Mouse (Mus musculus): ENCODE data around the gene Pou2af1.

Pou2af1 gene

DNA sequence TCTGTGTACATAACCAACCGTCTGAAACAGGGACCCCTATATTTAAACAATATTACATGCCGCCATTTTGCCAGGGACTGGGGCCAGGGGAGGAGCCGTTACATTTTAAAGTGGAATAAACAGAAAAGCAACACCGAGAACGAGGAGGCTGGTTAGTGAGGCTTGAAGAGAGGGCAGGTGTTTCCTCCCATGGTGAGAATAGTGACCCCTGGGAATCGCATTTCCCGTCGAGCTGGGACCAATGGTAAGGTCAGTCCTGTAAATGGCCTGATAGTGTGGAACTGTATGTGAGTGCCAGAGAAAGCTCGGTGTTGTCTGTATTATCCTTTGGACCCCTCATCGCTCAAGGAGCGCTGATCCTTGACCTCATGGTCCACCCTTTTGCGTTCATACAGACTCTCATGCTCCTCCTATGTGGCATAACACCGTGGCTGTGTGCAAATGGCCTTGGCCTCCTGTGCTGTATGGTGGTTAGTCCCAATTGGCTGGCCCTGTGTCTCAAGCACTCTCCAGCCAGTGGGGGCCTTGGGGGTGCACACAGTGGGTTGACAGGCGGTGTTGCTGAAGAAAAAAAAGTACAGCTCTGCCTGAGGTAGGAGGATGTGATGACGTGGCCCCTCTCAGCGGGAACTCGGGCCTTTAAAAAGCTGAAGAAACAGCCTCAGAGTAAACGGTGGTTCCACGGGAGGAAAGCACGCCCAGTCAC, at the start of gene Pou2af1:
TSS of gene Pou2af1 (plus strand) at position 686 of the 706 bp plus-strand sequence.
- DNase-seq (ENCODE audit: low read depth, low spot score): no peak

DNA sequence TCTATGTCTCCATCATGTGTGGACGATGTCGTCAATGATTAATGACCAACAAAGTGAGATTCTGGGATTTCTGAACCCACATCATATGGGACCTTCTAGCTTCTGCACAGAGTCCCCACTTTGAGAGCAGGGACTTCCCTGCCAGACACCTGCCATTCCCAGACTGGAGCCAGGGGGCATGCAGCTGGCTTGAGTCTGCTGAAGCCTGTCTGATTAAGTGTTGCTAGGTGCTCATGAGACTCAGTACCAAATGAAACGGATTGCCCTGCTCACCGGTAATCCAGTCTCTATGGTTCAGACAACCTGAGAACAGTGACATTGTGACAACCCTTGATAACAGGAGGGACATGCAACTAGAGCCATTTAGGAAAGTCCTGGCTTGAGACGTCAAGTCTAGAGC, 49.5 kb upstream of the Pou2af1 start:
- DNase-seq (ENCODE audit: low read depth, low spot score): no peak

DNA sequence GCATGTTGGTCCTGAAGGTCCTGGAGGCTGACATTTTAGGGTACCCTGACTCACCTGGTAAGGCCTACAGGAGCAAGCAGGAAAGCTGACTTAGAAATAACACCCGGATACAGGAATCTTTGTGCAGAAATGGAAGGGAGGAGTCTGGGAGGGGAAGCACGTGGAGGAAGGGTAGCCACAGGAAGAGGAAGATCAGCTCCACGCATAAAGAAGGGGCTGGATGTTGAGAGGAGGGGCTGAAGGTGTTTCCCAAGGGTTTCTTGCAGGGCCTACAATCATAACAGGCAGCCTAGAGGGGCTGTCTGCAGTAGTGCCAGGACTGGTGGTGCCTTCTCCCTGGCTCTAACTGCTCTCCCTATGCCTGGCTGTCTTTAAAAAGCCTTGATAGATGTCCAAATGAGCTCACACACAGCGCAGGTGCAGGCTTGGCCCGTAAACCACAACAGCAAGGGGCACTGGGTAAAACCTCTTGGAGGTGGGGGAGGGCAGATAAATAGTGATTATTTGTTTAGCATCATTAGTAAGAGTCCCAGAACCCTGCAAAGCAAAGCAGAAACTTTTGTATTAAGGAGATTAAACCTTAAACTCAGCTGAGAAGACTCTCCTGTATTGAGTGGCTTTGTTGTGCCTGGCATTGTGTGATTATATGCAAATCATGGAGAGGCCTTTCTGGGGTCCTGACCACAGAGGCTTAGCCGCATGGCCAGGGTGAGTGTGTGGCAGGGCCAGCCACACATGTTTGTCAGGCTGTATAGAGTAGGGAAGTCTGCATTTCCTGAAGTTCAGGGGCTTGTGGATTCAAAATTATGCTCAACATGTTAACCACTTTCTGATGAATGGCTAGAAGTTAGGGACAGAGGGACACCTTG, 48.0 kb upstream of the Pou2af1 start, which contains the start of gene Gm32742:
TSS of gene Gm32742 (minus strand) at position 206 of the 869 bp plus-strand sequence.
- no peak for DNase-seq (ENCODE audit: low read depth, low spot score)

DNA sequence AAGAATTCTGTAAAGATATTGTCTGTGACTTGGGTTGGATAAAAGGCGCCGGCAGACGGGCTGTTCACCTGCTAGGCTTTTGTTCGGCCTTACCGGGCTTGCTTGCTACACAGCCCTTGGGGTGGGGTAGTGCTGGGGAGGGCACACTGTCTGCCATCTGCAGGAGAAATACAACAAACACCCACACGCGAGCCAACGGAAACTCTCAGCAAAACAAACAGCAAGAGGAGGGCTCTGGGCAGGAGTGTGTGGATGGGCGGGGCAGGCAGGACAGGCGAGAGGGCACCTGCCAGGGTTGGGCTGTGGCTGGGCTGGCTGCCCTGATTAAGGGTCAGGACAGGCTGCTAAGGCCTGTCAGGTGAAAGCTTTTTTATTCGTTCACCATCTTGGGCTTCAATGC, 45.6 kb upstream of the Pou2af1 start:
- DNase-seq (ENCODE audit: low read depth, low spot score): no peak

DNA sequence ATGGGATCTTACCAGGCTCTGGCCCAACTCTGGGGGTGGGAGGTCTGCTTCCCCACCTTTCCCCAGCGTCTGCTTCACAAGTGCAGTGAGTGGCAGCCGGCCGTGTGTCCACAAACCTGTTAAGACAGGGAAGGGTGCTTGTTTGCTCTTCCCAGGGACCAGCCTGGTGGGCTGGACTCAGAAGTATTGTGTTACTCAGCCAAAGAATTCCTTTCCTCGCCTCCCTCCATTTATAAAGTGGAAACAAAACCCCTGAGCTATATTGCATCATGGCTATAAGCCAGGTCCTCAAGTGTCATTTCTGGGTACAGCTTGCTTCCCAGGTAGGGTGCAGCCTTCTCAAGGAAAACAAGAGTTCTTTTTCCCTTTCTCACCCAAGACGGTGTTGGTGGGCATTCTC, 44.8 kb upstream of the Pou2af1 start:
- DNase-seq (ENCODE audit: low read depth, low spot score): no peak

DNA sequence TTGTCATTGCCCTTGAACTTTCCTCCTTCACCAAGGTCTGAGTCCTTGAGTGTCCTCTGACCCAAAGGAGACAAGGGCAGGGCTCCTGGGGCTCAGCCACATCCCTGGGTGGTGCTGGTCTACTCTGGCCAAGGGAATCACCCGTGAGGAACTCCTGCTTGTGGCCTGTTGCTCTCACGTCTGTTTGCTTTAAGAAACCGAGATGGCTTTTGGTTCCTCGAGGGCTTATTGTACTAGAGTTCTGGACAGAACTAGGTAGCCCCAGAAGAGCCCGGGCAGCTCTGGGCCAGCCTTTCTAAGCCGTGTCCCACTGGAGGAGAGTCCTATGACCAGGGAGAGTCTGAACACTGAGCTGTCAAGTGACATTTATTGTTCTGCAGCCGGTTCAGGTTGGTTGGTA, 44.4 kb upstream of the Pou2af1 start:
- DNase-seq (ENCODE audit: low read depth, low spot score): no peak

DNA sequence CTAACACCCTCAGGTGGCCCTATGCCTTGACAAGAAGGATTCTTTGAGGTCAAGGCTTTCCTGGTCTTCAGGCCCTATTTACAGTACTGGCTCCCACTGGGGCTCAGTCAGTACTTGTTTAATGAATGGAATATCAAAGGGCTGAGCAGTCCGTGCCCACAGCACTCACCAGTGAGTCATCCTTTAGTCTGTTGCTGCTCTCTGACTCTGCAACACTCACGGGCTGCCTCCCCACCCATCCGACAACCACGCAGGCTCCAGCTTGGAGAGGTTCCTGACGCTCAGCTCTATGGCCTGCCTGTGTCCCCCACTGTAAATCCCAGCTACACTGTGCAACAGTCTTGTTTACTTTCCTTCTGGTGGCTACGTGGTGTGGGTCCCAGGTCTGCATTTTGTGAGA, 43.2 kb upstream of the Pou2af1 start:
- DNase-seq (ENCODE audit: low read depth, low spot score): no peak

DNA sequence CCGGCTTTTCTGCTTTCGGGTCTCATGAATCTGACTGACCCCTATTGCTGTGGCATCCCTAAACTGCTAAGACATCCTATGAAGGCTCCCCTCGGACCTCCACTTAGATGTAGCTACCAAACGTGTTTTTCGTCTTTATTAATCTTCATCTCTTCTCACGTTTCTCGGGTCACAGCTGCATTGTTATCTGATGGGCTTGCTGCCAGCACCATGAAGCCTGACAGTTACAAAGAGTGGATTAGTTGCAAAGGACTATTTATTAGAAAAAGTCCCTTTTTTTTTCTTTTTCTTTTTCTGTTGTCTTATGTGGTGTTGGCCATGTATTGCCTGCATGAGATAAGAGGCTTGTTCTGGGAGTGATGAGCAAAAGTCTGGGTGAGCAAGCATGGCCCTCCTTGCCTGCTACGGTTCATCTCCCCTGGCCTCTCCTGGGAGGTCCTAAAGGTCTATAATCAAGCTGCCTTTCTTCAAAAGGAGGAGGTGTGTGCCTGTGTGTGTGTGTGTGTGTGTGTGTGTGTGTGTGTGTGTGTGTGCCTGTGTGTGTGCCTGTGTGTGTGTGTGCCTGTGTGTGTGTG, 38.5 kb upstream of the Pou2af1 start:
- DNase-seq (ENCODE audit: low read depth, low spot score): no peak

DNA sequence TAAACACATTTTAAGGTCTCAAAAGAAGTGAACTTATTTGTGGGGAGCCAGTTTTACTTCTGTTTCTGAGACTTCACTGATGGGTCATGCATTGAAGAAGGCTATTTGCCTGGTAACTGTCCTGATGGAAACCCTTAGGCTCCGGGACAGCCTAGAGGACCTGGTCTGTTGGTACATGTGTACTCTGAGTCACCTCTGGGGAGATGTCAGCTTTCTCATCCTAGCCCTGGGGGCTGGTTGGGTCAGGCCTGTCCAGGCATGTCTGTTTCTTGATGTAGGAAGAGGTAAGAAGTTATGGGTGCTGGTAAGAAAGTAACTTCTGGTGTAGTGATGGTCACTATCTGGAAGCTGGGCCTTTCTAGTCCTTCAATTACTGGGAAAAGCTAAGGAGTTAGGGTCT, 37.8 kb upstream of the Pou2af1 start:
- DNase-seq (ENCODE audit: low read depth, low spot score): no peak

DNA sequence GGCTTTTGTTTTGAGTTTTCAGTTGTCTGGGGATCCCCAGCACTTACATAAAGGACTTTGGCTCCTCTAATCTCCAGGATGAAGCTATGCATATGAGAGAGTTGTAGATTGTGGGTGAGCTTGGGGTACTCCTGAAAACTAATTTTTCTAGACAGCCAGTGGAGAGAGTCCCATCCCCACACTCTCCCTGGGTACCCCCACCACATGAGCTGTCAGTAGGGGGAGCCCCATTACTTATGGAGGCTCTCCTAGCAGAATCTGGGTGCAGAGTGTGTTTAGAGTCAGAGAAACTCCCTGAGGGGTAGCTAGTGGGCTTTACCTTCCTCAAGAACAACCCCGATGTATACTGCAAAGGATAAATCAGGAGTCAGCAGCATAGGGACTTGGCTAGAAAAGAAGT, 35.2 kb upstream of the Pou2af1 start:
- no peak for DNase-seq (ENCODE audit: low read depth, low spot score)

DNA sequence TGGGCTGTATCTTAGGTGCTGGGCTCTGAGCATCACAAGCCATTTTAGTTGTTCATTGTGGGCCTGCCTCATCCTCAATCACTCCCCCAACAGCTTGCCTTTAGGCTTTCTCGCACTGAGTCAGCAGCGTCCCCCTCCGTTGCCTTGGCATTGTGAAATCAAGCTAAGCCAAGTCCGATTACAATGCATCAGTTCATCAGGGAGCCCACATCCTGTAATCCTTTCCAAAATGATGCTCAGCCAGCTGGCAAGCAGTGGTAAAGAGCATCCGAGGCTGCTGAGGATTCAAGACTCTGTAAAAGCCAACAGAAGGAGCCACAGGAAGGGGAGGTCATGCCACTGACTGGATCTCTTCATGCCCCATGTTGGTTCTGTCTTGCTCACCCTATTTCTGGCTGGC, 32.9 kb upstream of the Pou2af1 start:
- DNase-seq (ENCODE audit: low read depth, low spot score): peak; percentile 39

DNA sequence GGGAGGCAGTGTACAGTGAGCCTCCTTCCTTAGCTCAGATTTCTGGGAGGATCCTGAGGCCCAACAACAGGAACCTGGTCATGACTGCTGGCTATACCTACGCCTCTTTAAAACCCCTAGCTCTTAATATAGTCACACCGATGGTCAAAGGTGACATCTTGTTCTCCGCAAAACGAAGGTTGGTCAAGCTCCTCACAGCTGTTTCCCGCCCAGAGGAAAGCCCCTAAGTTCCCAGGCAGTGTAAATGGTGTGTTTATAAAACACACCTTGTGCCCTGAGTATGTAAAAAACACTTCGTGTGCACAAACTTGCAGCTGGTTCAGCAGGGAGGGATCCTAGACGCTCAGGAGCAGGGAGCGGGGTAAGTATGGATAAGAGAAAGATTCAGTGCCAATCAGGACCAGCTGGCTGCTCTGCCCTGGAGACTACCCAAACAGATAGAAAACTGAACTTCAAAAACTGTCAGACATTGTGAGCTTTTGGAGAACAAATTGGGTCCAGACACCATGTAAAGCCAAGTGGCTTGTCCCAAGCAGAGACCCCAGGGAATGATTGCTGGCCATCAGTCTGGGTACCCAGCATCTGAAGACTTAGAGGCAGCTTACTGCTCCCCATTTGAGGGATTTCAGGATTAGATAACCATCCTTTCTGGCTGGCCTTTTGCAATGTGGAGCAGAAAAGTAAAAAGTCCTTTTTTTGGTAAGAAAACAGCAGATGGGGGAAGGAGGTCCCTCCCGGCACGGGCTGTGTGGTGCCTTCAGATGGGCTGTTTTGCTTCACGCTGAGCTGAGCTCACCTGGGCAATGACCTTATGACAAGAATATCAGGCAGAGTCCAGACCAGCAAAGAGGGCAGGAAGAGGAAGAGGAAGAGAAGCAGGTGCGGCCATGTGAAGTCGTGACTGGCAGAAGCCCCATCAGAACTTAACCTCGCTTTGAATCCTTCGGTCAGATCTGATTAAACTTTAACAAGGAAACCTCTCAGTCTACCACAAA, 30.5 kb upstream of the Pou2af1 start:
- DNase-seq (ENCODE audit: low read depth, low spot score): no peak

DNA sequence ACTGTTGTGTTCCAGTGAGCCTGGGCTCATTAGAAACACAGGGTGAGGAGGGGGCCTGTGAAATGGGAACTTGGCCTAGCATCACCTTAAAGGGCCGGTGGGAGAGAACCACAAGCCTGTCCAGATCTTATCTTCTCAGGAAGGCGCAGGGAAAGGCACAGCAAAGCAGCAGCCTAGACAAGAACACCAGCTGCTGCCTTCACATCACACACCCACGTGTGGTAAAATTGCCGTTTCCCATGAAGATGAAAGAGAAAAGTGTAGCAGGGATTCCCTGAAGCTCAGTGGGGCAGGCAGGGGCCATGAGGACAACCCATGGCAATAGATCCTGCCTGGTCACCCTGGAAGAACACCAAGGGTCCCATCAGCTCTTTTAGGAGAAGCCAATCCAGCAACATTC, 28.1 kb upstream of the Pou2af1 start:
- DNase-seq (ENCODE audit: low read depth, low spot score): no peak

DNA sequence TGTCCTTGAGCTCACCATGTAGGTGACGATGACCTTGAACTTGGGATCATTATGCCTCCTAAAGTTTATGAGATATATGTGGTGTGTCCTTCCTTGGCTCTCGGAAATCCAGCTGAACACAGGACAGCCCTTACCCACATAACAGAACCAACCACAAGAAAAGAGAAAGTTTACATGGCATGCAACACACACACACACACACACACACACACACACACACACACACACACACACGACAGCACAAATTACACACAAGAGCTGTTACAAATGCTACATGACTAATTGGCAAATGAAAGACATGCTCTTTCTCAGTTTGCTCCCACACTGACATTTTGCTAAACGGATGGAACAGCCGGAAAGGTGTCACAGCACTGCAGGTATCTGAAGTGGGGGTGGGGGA, 27.6 kb upstream of the Pou2af1 start:
- DNase-seq (ENCODE audit: low read depth, low spot score): no peak

DNA sequence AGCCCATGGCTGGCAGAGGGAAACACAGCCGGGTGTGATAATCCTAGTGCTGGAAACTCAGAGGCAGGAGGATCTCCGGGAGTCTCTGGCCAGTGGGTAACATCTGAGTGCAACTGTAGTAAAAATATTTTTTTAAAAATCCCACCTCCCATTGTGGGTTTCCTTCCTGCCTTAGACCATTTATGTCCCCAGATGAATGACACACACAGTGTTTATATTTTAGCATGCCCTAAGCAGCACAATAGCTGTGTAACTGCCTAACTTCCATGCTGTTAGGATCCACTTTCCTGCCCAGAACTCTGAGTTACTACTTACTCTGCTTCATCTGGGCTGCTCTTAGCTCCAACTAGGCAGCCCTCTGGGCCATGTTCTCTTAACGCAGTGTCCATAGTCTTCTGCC, 22.9 kb upstream of the Pou2af1 start:
- no peak for DNase-seq (ENCODE audit: low read depth, low spot score)

DNA sequence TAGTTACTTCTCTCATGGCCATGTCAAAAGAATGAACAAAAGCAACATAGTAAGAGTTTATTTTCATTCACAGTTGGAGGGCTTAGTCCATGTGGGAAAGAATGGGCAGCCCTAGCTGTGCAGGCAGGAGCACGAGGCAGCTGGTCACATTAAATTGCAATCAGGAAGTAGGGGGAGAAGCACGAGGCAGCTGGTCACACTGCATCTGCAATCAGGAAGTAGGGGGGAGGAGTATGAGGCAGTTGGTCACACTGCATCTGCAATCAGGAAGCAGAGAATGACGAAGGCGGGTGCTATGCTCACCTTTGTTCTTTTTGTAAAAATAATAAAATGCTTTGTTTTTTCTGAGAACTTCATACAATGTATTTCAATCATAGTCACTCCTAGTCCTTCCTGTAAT, 18.7 kb upstream of the Pou2af1 start:
- no peak for DNase-seq (ENCODE audit: low read depth, low spot score)

DNA sequence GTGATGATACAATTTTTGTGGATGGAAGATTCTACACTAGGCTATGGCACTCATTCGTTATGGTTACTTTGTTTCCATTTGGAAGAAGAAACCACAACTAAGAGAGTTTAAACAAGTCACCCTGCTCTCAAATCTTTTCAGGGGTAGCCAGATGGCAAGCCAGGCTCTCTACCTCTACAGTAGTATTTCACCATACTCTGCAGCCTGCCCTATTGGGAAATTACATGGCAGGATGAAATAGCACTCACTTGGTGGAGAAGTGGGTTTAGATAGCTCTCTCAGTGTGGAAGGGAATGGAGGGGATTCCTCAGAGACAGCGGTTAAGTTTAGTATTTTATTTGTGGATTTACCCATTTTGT, 4.6 kb upstream of the Pou2af1 start:
- DNase-seq (ENCODE audit: low read depth, low spot score): no peak

DNA sequence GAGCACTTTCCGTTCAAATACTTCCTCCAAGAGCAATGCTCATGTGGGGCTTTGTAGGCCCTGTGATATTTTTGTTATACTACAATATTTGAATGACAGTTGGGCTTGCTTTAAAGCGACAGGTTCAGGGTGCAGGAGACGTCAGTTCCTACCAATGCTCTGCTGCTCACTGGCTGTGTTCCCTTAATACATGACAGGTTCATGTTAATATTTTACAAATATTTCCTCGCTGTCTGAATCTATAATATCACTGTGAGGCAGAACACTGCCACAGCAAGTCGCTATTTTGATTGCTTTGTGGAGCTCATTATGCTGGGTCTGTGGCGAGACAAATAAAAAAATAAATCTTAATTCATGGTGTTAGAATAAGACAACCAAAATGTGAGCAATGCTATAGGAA, 2.3 kb upstream of the Pou2af1 start:
- DNase-seq (ENCODE audit: low read depth, low spot score): no peak

DNA sequence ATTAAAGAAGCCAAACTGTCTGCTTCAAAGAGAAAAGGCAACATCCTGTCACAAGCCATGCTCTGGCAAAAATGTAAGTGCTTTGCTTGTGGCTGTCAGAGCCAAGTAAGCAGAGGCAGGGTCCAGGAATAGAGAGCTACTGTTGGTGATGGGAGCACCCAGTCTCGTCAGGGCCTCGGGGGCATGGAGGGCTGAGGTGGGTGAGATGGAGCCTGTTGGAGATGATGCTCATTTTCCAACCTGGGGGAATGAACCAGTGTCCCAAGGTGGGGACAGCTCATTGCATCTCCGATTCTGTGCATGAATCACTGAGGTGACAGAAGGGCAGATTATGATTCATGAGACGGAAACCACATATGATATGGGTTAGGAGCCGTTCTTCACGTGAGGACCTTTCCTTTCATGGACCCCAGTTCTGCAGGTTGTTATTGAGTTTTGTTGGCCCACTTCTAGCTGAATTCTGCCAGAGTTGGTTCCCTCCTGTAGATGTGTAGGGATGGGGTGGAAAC, 275 bp downstream of the Pou2af1 start:
- no peak for DNase-seq (ENCODE audit: low read depth, low spot score)

DNA sequence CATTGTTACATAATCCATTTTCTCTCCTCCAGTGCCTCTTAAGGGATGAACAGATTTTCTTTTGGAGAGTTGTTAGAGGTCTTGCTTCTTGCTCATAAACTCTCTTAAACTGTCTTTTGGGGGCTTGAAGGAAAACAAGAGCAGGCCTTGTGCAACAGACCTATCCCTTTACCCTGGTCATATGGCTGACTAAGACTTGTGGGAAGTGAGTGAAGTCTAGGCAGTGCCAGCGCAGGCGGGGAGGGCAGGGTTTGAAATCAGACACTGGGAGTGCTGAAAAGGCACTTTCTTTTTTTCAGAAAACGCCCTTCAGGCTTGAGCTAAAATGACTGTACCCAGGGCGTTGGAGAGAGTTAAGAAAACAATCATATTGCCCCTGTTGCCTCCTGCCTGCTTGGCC, 1.8 kb downstream of the Pou2af1 start:
- no peak for DNase-seq (ENCODE audit: low read depth, low spot score)

DNA sequence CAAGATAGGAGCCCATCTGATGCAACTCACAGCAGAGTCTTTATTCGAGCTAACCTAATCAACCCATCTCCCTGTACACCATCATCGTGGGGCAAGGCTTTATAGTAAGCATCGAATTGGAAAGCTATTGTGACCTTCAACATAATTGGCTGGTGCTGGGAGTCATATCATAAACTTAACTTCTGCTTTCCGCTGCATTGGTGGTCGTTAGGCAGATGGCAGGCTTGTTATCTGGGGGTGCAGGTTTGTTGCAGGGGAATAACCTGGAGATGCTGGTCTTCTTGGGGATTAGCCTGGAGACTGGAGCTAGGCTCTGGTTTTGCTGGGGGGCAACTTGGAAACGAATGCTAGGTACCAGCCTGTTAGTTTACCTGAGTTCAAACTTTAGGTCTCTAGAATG, 2.4 kb downstream of the Pou2af1 start:
- no peak for DNase-seq (ENCODE audit: low read depth, low spot score)

Measured in retina, adult 2 months (tissue).